Mouse (Mus musculus): ENCODE measurements around the gene Lysmd4. TPM values are rescaled to one million over a fixed set of nuclear protein-coding genes. Genes with fewer than 3 reads are reported as not detected.
A peak's percentile ranks its signal among the peaks of the same experiment; 100 is the strongest.
"Not testable (repeated sequence)": the region's sequence is repeated elsewhere in the genome, so short reads cannot be mapped to it uniquely, and the experiment has no call there.

Lysmd4 gene
- polyA plus RNA-seq, 1 experiment from 2014 or later = 18.2 TPM

GRCm38 (mm10) chr7:67236351-67236750 is 14.0 kb downstream of the Lysmd4 start:
- H3K36me3 ChIP-seq (replicated peaks) = peaks cover 40% of the 10 kb centered on the region
- no peaks in the 10 kb centered on the region for H3K27me3 ChIP-seq
- 88% methylated on average over 2 of the region's 2 CpGs for WGBS
- no peak for ATAC-seq (ENCODE audit: low FRiP score)
- H3K4me2 ChIP-seq = no peak overlapping the region
- H3K4me3 ChIP-seq (replicated peaks) = no peak overlapping the region
- no peak overlapping the region for H3K9ac ChIP-seq
- H3K9me3 ChIP-seq = no peaks in the 10 kb centered on the region
- no peaks in the 10 kb centered on the region for H3K4me1 ChIP-seq
- no peak overlapping the region for H3K27ac ChIP-seq

DNA sequence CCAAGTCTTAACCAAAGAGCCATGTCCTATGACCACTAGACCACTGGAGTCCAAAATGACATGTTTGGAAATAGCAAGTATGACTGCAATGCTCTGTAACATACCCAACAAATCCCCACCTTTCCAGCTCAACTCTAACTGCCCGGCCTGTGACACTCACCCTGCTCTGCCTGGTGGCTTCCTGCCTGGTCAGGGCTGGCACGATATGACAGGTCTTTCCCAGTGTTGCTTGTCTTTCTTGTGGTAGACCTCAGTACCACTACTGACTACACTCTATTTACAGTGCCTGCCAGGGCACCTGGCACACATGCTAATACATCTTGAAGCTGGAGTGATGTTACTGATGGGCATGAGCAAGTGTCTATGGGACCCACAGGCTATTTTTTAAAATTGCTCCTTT is 15.4 kb downstream of the Lysmd4 start:
- Histone ChIP-seq H3K4me3 (replicated peaks) (no peak overlapping the region), H3K4me2 (no peak overlapping the region), H3K9ac (no peak overlapping the region), H3K27me3 (no peaks in the 10 kb centered on the region), H3K27ac (no peak overlapping the region), H3K4me1 (no peaks in the 10 kb centered on the region), H3K9me3 (no peaks in the 10 kb centered on the region), H3K36me3 (replicated peaks) (peaks cover 35% of the 10 kb centered on the region)
- no peak for ATAC-seq (ENCODE audit: low FRiP score)
- WGBS = 94% methylated on average over 2 of the region's 2 CpGs

- 91% methylated on average over 3 of the region's 3 CpGs for WGBS
- no peak overlapping the region for H3K9ac ChIP-seq
- H3K4me3 ChIP-seq (replicated peaks) = no peak overlapping the region
- no peaks in the 10 kb centered on the region for H3K27me3 ChIP-seq
- no peak overlapping the region for H3K4me2 ChIP-seq
- peaks cover 9% of the 10 kb centered on the region; the same call in 1 of the 2 replicates for H3K36me3 ChIP-seq (replicated peaks)
- H3K27ac ChIP-seq = no peak overlapping the region
- no peak for ATAC-seq (ENCODE audit: low FRiP score)
- no peaks in the 10 kb centered on the region for H3K4me1 ChIP-seq
- no peaks in the 10 kb centered on the region for H3K9me3 ChIP-seq
Measured at GRCm38 (mm10) chr7:67241969-67242368, 19.6 kb downstream of the Lysmd4 start.

- 53% methylated on average over 2 of the region's 2 CpGs for WGBS
- Histone ChIP-seq H3K27me3 (no peaks in the 10 kb centered on the region), H3K9ac (no peak overlapping the region), H3K27ac (no peak overlapping the region), H3K9me3 (no peaks in the 10 kb centered on the region), H3K4me3 (replicated peaks) (no peak overlapping the region), H3K36me3 (replicated peaks) (peaks cover 2% of the 10 kb centered on the region), H3K4me1 (no peaks in the 10 kb centered on the region), H3K4me2 (no peak overlapping the region)
- ATAC-seq (ENCODE audit: low FRiP score) = no peak
Measured at GRCm38 (mm10) chr7:67243121-67243893, 21.0 kb downstream of the Lysmd4 start.

- Histone ChIP-seq H3K4me1 (no peaks in the 10 kb centered on the region), H3K36me3 (replicated peaks) (peaks cover 2% of the 10 kb centered on the region), H3K4me2 (no peak overlapping the region), H3K27me3 (no peaks in the 10 kb centered on the region), H3K4me3 (replicated peaks) (no peak overlapping the region), H3K27ac (no peak overlapping the region), H3K9me3 (no peaks in the 10 kb centered on the region), H3K9ac (no peak overlapping the region)
- WGBS = 43% methylated on average over 4 of the region's 4 CpGs
- no peak for ATAC-seq (ENCODE audit: low FRiP score)
Measured at GRCm38 (mm10) chr7:67243894-67244282, 21.5 kb downstream of the Lysmd4 start.

- no peaks in the 10 kb centered on the region for H3K4me1 ChIP-seq
- no peak for ATAC-seq (ENCODE audit: low FRiP score)
- 97% methylated on average over 1 of the region's 1 CpGs for WGBS
- no peaks in the 10 kb centered on the region for H3K27me3 ChIP-seq
- H3K9ac ChIP-seq = no peak overlapping the region
- H3K9me3 ChIP-seq = no peaks in the 10 kb centered on the region
- peaks cover 2% of the 10 kb centered on the region; the same call in 1 of the 2 replicates for H3K36me3 ChIP-seq (replicated peaks)
- no peak overlapping the region for H3K27ac ChIP-seq
- H3K4me3 ChIP-seq (replicated peaks) = no peak overlapping the region
- no peak overlapping the region for H3K4me2 ChIP-seq
Measured at GRCm38 (mm10) chr7:67245255-67245654, 22.9 kb downstream of the Lysmd4 start.

GRCm38 (mm10) chr7:67246067-67246466 is 23.7 kb downstream of the Lysmd4 start:
- H3K36me3 ChIP-seq (replicated peaks) = peaks cover 2% of the 10 kb centered on the region; the same call in 1 of the 2 replicates
- no peaks in the 10 kb centered on the region for H3K27me3 ChIP-seq
- H3K27ac ChIP-seq = no peak overlapping the region
- H3K9me3 ChIP-seq = no peaks in the 10 kb centered on the region
- no peak overlapping the region for H3K9ac ChIP-seq
- no peaks in the 10 kb centered on the region for H3K4me1 ChIP-seq
- H3K4me3 ChIP-seq (replicated peaks) = no peak overlapping the region
- no peak overlapping the region for H3K4me2 ChIP-seq
- no peak for ATAC-seq (ENCODE audit: low FRiP score)
- WGBS = 77% methylated on average over 2 of the region's 2 CpGs

DNA sequence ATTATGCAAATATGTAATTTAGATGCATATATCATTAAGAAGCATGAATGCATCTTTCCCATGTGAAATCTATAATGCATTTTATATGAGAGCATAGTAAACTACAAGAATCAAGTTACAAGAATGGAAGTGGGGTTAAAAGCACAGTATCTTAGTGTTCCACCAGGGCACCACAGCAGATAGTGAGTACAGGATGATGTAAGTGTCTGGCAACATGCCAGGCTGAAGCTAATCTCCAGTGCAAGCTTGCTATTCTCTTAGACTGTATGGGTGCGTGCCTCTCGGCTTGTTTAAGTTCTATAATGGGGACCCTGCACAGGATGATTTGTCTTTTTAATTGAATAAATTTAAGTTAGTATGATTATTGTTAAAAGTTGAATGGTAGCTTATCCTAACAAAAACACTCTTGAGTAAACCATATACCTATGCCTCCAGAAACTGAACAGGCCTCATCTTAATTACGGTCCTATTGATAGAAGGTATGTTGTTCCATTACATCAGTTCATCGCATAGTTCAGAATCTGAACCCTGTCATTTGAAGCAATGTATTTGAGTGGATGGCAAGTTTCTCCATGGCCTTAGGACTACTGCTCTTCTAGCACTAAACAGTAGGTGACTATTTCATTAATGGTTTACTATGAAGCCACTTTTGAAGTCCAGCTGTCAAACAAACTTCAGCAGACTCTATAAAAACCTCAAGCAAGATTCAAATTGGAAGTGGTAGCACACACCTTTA is 37.7 kb downstream of the Lysmd4 start:
- Histone ChIP-seq H3K9ac (no peak overlapping the region), H3K4me1 (peaks cover 3% of the 10 kb centered on the region; the same call in 1 of the 2 replicates), H3K4me3 (replicated peaks) (no peak overlapping the region), H3K9me3 (no peaks in the 10 kb centered on the region), H3K27ac (no peak overlapping the region), H3K27me3 (no peaks in the 10 kb centered on the region), H3K4me2 (no peak overlapping the region), H3K36me3 (replicated peaks) (peaks cover 13% of the 10 kb centered on the region)
- ATAC-seq (ENCODE audit: low FRiP score) = peak; percentile 77; the same call in 1 of the 2 replicates
- WGBS = 56% methylated on average over 4 of the region's 4 CpGs

- H3K27me3 ChIP-seq; H3K36me3 ChIP-seq (replicated peaks); H3K4me1 ChIP-seq; ATAC-seq (ENCODE audit: low FRiP score); H3K9me3 ChIP-seq; H3K4me3 ChIP-seq (replicated peaks); H3K27ac ChIP-seq; H3K9ac ChIP-seq; H3K4me2 ChIP-seq: not testable (repeated sequence)
- WGBS = 92% methylated on average over 4 of the region's 4 CpGs
Measured at GRCm38 (mm10) chr7:67270447-67270846, 48.1 kb downstream of the Lysmd4 start.

- Histone ChIP-seq H3K4me2 (no peak overlapping the region), H3K9me3 (no peaks in the 10 kb centered on the region), H3K36me3 (replicated peaks) (no peaks in the 10 kb centered on the region), H3K4me3 (replicated peaks) (no peak overlapping the region), H3K4me1 (no peaks in the 10 kb centered on the region), H3K9ac (no peak overlapping the region), H3K27ac (no peak overlapping the region), H3K27me3 (no peaks in the 10 kb centered on the region)
- no peak for ATAC-seq (ENCODE audit: low FRiP score)
- 98% methylated on average over 6 of the region's 6 CpGs for WGBS
Measured at GRCm38 (mm10) chr7:67283581-67283980, 61.2 kb downstream of the Lysmd4 start.

DNA sequence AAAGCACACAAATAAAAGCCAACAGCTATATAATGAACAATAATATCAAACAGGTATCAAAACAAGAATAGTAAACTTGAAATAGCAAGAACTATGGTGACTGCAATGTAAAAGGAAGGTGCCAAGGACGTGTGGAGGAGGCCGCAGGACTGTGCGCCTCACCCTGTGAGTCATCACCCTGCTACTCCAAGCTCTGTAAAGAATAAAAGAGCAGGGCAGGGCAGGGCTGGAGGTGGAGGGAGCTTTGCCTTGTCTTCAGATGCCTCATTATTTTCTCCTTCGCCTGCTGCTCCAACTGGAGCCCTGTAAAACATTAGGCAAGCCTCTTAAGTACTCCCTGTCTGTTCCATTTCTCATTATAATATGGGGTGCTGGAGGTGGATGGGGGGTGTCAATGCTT is 65.1 kb downstream of the Lysmd4 start:
- H3K4me3 ChIP-seq (replicated peaks) = no peak overlapping the region
- no peaks in the 10 kb centered on the region for H3K36me3 ChIP-seq (replicated peaks)
- no peaks in the 10 kb centered on the region for H3K27me3 ChIP-seq
- H3K9me3 ChIP-seq = no peaks in the 10 kb centered on the region
- no peaks in the 10 kb centered on the region for H3K4me1 ChIP-seq
- H3K9ac ChIP-seq = no peak overlapping the region
- H3K4me2 ChIP-seq = no peak overlapping the region
- H3K27ac ChIP-seq = no peak overlapping the region
- 71% methylated on average over 4 of the region's 4 CpGs for WGBS
- no peak for ATAC-seq (ENCODE audit: low FRiP score)

DNA sequence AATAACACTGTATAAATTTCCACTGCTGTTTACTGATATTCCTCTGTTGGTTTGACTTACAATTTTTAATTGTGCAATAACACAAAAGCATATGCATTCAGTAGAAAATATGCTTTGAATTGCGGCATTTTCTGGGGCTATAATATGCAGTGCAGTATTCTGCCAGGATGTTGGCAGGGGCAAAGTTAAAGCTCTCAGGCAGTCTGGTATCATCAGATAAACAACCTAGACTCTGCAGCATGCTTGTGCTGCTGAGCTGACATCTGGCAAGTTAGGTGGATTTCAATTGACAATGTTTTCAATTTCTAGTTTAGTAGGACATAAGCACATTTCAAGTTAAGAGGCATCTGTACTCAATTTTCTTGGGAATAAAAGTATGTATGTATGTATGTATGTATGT is 69.0 kb downstream of the Lysmd4 start:
- no peaks in the 10 kb centered on the region for H3K4me1 ChIP-seq
- H3K9me3 ChIP-seq = no peaks in the 10 kb centered on the region
- H3K9ac ChIP-seq = no peak overlapping the region
- 93% methylated on average over 1 of the region's 1 CpGs for WGBS
- H3K27ac ChIP-seq = no peak overlapping the region
- ATAC-seq (ENCODE audit: low FRiP score) = no peak
- no peak overlapping the region for H3K4me3 ChIP-seq (replicated peaks)
- H3K4me2 ChIP-seq = no peak overlapping the region
- H3K36me3 ChIP-seq (replicated peaks) = no peaks in the 10 kb centered on the region
- H3K27me3 ChIP-seq = no peaks in the 10 kb centered on the region

DNA sequence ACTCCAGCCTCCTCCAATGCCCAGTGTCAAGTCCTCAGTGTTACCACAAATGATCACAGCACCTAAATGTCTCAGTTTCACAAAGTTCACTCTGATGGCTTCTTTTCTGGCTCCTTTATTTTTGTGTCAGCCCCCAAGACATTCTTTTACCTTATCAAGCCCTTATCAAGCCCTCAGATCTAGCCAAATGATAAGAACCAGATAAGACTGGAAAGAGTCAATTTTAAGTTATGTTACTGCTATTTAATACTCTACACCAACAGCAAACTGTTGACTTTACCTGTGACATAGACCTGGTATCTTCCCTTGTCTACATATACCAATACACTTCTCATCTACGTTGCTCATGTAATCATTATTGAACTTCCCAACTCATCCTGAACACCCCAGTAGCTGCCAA is 74.1 kb downstream of the Lysmd4 start:
- H3K4me2 ChIP-seq = no peak overlapping the region
- no peak overlapping the region for H3K4me3 ChIP-seq (replicated peaks)
- no peak for ATAC-seq (ENCODE audit: low FRiP score)
- no peak overlapping the region for H3K9ac ChIP-seq
- no peaks in the 10 kb centered on the region for H3K4me1 ChIP-seq
- no peaks in the 10 kb centered on the region for H3K27me3 ChIP-seq
- 92% methylated on average over 1 of the region's 1 CpGs for WGBS
- no peak overlapping the region for H3K27ac ChIP-seq
- no peaks in the 10 kb centered on the region for H3K9me3 ChIP-seq
- H3K36me3 ChIP-seq (replicated peaks) = no peaks in the 10 kb centered on the region

Measured in forebrain, embryonic 12.5 days (tissue).